Mouse (Mus musculus): ENCODE data around the gene Olfr437. TPM values are rescaled to one million over a fixed set of nuclear protein-coding genes. Genes with fewer than 3 reads are reported as not detected.
"Not testable (repeated sequence)": the region's sequence is repeated elsewhere in the genome, so short reads cannot be mapped to it uniquely, and the experiment has no call there.

Gene Olfr437
- total and polyA plus RNA-seq, 2 experiments from 2014 or later: not detected

- WGBS: 77% methylated on average over 3 of the region's 3 CpGs
Observed at GRCm38 (mm10) chr6:43190986-43191385, 27.9 kb downstream of the Olfr437 start.

DNA sequence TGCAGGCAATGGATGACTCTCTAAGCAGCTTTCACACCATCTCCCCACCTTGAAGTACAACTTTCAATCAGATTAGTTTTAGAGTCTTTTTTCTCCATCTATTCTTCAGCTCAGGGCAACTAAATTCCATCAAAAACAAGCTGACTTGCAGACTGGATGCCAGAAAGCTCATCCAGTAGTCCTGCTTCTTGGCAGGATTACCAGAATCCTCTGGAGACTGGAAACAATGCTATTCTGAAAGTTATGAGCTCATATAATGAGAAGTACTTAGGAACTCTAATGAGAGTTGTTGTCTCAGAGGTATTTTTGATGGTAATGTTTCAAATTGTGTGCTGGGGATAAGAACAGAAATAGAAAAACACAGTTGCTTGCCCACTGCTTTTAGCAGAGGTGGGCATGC, 33.7 kb downstream of the Olfr437 start, which contains the start of gene Olfr435:
Olfr435 (plus strand) TSS at position 366 of the 400 bp plus-strand sequence.
- ATAC-seq (no peak), DNase-seq (no peak)
- Histone ChIP-seq H3K9me3 (ENCODE audit: low read length) (no peaks in the 10 kb centered on the region), H3K36me3 (ENCODE audit: insufficient read depth) (no peaks in the 10 kb centered on the region), H3K27ac (ENCODE audit: low read depth, low read length) (no peak within 1 kb of the TSS), H3K4me1 (ENCODE audit: insufficient read depth) (no peaks in the 10 kb centered on the region), H3K9ac (no peak within 1 kb of the TSS), H3K27me3 (ENCODE audit: insufficient read depth, low read length) (no peaks in the 10 kb centered on the region), H3K4me3 (ENCODE audit: low read depth, low read length) (no peak within 1 kb of the TSS), H3K4me2 (ENCODE audit: low read depth) (no peak within 1 kb of the TSS)
- no peak for TF ChIP-seq CTCF (IDR thresholded peaks at IDR 0.05; ENCODE audit: low read depth)

More at GRCm38 (mm10) chr6:43190986-43191385, 27.9 kb downstream of the Olfr437 start:
- Histone ChIP-seq H3K4me3 (ENCODE audit: low read depth, low read length) (no peak overlapping the region), H3K9me3 (ENCODE audit: low read length) (no peaks in the 10 kb centered on the region), H3K27me3 (ENCODE audit: insufficient read depth, low read length) (no peaks in the 10 kb centered on the region), H3K36me3 (ENCODE audit: insufficient read depth) (no peaks in the 10 kb centered on the region), H3K27ac (ENCODE audit: low read depth, low read length) (no peak overlapping the region), H3K9ac (no peak overlapping the region), H3K4me2 (ENCODE audit: low read depth) (no peak overlapping the region), H3K4me1 (ENCODE audit: insufficient read depth) (no peaks in the 10 kb centered on the region)
- ATAC-seq (no peak), DNase-seq (no peak)
- no peak for TF ChIP-seq CTCF (IDR thresholded peaks at IDR 0.05; ENCODE audit: low read depth)

- ATAC-seq: no peak
- Histone ChIP-seq H3K4me1 (ENCODE audit: insufficient read depth) (no peaks in the 10 kb centered on the region), H3K9ac (no peak overlapping the region), H3K27me3 (ENCODE audit: insufficient read depth, low read length) (no peaks in the 10 kb centered on the region), H3K36me3 (ENCODE audit: insufficient read depth) (no peaks in the 10 kb centered on the region), H3K27ac (ENCODE audit: low read depth, low read length) (no peak overlapping the region), H3K4me3 (ENCODE audit: low read depth, low read length) (no peak overlapping the region), H3K9me3 (ENCODE audit: low read length) (no peaks in the 10 kb centered on the region), H3K4me2 (ENCODE audit: low read depth) (no peak overlapping the region)
- TF ChIP-seq CTCF (IDR thresholded peaks at IDR 0.05; ENCODE audit: low read depth): no peak
- 80% methylated on average over 3 of the region's 3 CpGs for WGBS
- no peak for DNase-seq
Observed at GRCm38 (mm10) chr6:43198094-43198493, 35.0 kb downstream of the Olfr437 start.

- no peaks in the 10 kb centered on the region for H3K27me3 ChIP-seq (ENCODE audit: insufficient read depth, low read length)
- H3K9me3 ChIP-seq (ENCODE audit: low read length): 0 out of 2 replicates have a peak, but pooled peaks cover 4% of the 10 kb centered on the region
- H3K36me3 ChIP-seq (ENCODE audit: insufficient read depth): no peaks in the 10 kb centered on the region
- TF ChIP-seq CTCF (IDR thresholded peaks at IDR 0.05; ENCODE audit: low read depth): no peak
- H3K9ac ChIP-seq: no peak overlapping the region
- H3K27ac ChIP-seq (ENCODE audit: low read depth, low read length): no peak overlapping the region
- no peak for DNase-seq
- no peak overlapping the region for H3K4me3 ChIP-seq (ENCODE audit: low read depth, low read length)
- no peak overlapping the region for H3K4me2 ChIP-seq (ENCODE audit: low read depth)
- H3K4me1 ChIP-seq (ENCODE audit: insufficient read depth): no peaks in the 10 kb centered on the region
- no peak for ATAC-seq
Observed at GRCm38 (mm10) chr6:43202786-43203185, 39.7 kb downstream of the Olfr437 start.

DNA sequence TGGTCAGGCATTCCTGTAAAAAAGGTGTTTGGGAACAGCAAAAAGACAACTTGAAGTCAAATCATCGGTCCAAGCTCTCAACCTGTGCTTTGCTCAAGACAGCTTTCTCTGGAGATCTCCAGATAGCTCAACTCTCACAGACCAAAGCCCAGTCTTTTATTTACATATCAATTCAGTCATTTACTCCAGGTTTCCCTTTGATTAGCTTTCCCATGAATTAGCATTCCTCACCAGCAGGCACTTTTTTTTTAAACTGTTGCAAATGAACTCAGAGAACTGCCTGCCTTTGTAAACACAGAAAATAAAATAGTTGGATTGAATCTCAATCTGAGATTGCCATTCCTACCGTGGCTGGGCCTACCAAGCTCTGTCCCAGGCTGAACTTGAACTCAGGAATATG, 42.3 kb downstream of the Olfr437 start:
- Histone ChIP-seq H3K4me3 (ENCODE audit: low read depth, low read length) (no peak overlapping the region), H3K36me3 (ENCODE audit: insufficient read depth) (no peaks in the 10 kb centered on the region), H3K4me1 (ENCODE audit: insufficient read depth) (no peaks in the 10 kb centered on the region), H3K9me3 (ENCODE audit: low read length) (0 out of 2 replicates have a peak, but pooled peaks cover 4% of the 10 kb centered on the region), H3K27me3 (ENCODE audit: insufficient read depth, low read length) (no peaks in the 10 kb centered on the region), H3K27ac (ENCODE audit: low read depth, low read length) (no peak overlapping the region), H3K9ac (no peak overlapping the region), H3K4me2 (ENCODE audit: low read depth) (no peak overlapping the region)
- DNase-seq (no peak), ATAC-seq (no peak)
- no peak for TF ChIP-seq CTCF (IDR thresholded peaks at IDR 0.05; ENCODE audit: low read depth)
- WGBS: 28% methylated on average over 2 of the region's 2 CpGs

DNA sequence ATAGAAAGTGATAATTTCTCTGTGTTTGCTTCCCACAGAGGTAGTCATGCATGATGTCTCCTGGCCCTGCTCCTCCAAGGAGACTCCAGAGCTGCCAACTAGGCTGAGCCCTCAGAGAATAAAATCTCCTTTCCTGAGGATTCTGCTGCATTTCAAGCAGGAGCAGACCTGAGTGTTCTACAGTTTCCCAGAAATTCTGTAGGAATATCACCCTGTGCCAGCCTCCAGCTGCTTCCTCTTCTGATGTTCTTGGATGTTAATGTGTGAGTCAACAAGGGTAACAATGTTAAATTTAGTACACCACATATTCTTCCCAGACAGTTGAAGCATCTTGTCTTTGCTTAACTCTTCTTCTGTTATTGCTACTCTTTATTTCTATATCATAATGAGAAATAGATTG, 49.8 kb downstream of the Olfr437 start, which contains the start of gene Olfr434:
Olfr434 (plus strand) TSS at position 149 of the 400 bp plus-strand sequence.
- H3K9me3 ChIP-seq (ENCODE audit: low read length); H3K27me3 ChIP-seq (ENCODE audit: insufficient read depth, low read length); H3K9ac ChIP-seq: not testable (repeated sequence)

More for the DNA sequence above, 49.8 kb downstream of the Olfr437 start, which contains the start of gene Olfr434:
- not testable (repeated sequence) for H3K36me3 ChIP-seq (ENCODE audit: insufficient read depth); H3K27ac ChIP-seq (ENCODE audit: low read depth, low read length); H3K4me2 ChIP-seq (ENCODE audit: low read depth); H3K4me1 ChIP-seq (ENCODE audit: insufficient read depth); H3K4me3 ChIP-seq (ENCODE audit: low read depth, low read length); ATAC-seq; DNase-seq

Other genes with a start within 250 kb of the Olfr437 start
- gene Olfr446, start 241.9 kb upstream of the Olfr437 start, total RNA-seq (2014; rRNA removed): not detected in 2 replicates
- gene Olfr446, start 241.9 kb upstream of the Olfr437 start, polyA plus RNA-seq (2015; fragmentation: Nextera tagmentation; extraction: Ambion mirVana): not detected in 2 replicates
- not detected in 2 replicates for gene Olfr444, start 214.2 kb upstream of the Olfr437 start, total RNA-seq (2014; rRNA removed)
- gene Olfr444, start 214.2 kb upstream of the Olfr437 start, polyA plus RNA-seq (2015; fragmentation: Nextera tagmentation; extraction: Ambion mirVana): not detected in 2 replicates
- not detected in 2 replicates for gene Olfr441, start 56.9 kb upstream of the Olfr437 start, total RNA-seq (2014; rRNA removed)
- not detected in 2 replicates for gene Olfr441, start 56.9 kb upstream of the Olfr437 start, polyA plus RNA-seq (2015; fragmentation: Nextera tagmentation; extraction: Ambion mirVana)
- 0.15 and 0.19 TPM in 2 replicates for gene Olfr237-ps1, start 16.7 kb upstream of the Olfr437 start, total RNA-seq (2014; rRNA removed)
- not detected in 2 replicates for gene Olfr237-ps1, start 16.7 kb upstream of the Olfr437 start, polyA plus RNA-seq (2015; fragmentation: Nextera tagmentation; extraction: Ambion mirVana)
- gene Olfr13, start 8.9 kb downstream of the Olfr437 start, total RNA-seq (2014; rRNA removed): not detected in 2 replicates
- not detected in 2 replicates for gene Olfr13, start 8.9 kb downstream of the Olfr437 start, polyA plus RNA-seq (2015; fragmentation: Nextera tagmentation; extraction: Ambion mirVana)
- gene Olfr435, start 33.9 kb downstream of the Olfr437 start, total RNA-seq (2014; rRNA removed): not detected in 2 replicates
- not detected in 2 replicates for gene Olfr435, start 33.9 kb downstream of the Olfr437 start, polyA plus RNA-seq (2015; fragmentation: Nextera tagmentation; extraction: Ambion mirVana)
- gene Olfr434, start 49.7 kb downstream of the Olfr437 start, total RNA-seq (2014; rRNA removed): not detected in 2 replicates
- not detected in 2 replicates for gene Olfr434, start 49.7 kb downstream of the Olfr437 start, polyA plus RNA-seq (2015; fragmentation: Nextera tagmentation; extraction: Ambion mirVana)
- gene Olfr47, start 68.2 kb downstream of the Olfr437 start, total RNA-seq (2014; rRNA removed): not detected in 2 replicates
- not detected in 2 replicates for gene Olfr47, start 68.2 kb downstream of the Olfr437 start, polyA plus RNA-seq (2015; fragmentation: Nextera tagmentation; extraction: Ambion mirVana)
- gene Arhgef5, start 102.3 kb downstream of the Olfr437 start, total RNA-seq (2014; rRNA removed): 2.3 and 3.3 TPM in 2 replicates
- gene Arhgef5, start 102.3 kb downstream of the Olfr437 start, polyA plus RNA-seq (2015; fragmentation: Nextera tagmentation; extraction: Ambion mirVana): 1.3 and 1.6 TPM in 2 replicates
- not detected in 2 replicates for gene Nobox, start 146.3 kb downstream of the Olfr437 start, total RNA-seq (2014; rRNA removed)
- 0.12 TPM in 1 of 2 replicates, not detected in the other for gene Nobox, start 146.3 kb downstream of the Olfr437 start, polyA plus RNA-seq (2015; fragmentation: Nextera tagmentation; extraction: Ambion mirVana)

Measured in forebrain, postnatal 0 days (tissue).